Mouse (Mus musculus) lung, postnatal 4 days (tissue): Measurements from ENCODE around the gene Glg1.
"Not testable (repeated sequence)": the region's sequence is repeated elsewhere in the genome, so short reads cannot be mapped to it uniquely, and the experiment has no call there.

Experiments
- DNase-seq, 2 experiments: peaks; one replicate each; pipeline ENCODE4 v3.0.0; 2021

Gene Glg1

DNA sequence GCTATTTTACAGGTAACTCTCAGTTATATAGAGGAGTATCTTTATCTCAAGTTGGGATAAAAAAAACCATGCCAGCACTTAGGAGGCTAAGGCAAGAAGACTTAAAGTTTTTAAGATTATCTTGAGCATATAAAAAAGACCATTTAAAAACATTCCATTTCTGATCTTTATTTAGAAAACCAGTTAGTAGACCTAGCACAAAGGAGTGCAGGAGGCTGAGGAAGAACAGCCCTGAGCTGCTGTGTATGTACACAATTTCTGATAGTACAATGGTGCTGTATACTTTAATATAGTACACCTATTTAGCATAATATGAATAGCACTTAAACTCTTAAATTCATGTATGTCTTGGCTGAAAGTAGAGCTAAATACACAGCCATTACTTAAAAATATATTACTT is 10.9 kb downstream of the Glg1 start:
- DNase-seq, result no peak

DNA sequence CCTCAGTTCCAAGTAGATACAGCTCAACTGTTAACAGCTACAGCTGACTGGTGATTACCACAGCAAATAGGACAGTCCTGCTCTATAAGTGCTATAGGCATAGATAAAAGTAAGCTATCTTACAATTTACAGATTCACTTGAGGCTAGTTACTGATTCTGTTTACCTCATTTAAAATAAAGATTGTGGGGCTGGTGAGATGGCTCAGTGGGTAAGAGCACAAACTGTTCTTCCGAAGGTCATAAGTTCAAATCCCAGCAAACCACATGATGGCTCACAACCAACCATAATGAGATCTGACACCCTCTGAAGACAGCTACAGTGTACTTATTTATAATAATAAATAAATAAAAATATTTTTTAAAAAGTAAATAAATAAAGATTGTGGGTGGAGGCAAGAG is 12.2 kb downstream of the Glg1 start:
- not testable (repeated sequence) for DNase-seq

DNA sequence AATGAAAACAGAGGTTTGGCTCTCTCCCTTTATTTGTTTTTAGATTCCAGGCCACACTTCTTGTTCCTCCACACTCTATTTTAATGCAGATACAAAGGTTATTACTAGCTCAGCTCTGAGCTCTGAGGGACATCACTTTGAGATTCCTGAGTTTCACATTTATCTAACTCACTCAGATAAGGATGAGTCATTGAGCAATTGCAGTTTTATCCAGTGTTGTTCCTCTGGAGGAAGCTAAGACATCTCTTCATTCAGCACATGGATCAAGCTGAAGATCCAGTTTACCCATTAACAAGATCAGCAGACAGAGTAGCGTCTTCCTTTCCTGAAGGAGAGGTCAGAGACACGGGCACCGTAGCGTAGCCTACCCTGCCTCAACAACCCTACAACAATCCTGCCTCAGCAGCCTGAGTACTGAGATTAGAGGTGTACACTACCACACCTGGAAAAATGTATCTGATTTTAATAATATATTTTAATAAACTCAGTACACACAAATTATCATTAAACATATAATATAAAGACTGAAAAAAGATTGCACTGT is 12.7 kb downstream of the Glg1 start:
- DNase-seq, result no peak

DNA sequence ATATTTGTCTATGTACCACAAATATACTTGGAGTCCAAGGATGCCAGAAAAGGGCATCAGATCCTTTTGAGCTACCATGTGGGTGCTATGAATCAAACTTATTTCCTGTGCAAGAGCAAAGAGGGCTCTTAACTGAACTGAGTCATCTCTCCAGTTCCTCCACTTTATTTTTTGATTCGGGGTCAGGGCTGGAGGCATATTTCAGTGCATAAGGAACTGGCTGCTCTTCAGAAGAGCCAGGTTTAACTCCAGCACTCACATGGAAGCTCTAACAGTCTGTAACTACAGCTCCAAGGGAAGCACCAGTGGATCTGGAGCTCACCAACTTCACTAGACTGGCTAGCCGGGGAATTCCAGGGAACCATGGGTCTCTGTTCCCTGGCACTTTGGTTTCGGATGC is 21.7 kb downstream of the Glg1 start:
- no peak for DNase-seq

GRCm38 (mm10) chr8:111233730-111234129 is 25.3 kb downstream of the Glg1 start:
- no peak for DNase-seq

DNA sequence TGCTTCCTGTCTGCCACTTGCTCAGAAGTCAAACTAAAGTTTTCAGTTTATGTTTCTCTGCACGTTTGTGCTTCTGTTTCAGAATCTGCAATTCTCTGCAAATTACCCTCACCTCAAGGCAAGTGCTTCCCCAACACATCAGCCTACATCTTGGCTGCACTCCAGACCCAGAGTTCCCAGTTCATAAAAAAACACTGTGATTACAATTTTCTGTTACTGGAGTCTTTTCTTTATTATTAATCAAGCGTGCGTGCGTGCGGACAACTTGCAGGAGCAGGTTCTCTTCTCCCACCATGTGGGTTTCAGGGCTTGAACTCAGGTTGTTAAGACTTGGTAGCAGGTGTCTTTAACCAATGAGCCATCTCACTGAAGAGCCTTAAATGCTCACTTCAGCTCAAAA is 34.9 kb downstream of the Glg1 start:
- no peak for DNase-seq

DNA sequence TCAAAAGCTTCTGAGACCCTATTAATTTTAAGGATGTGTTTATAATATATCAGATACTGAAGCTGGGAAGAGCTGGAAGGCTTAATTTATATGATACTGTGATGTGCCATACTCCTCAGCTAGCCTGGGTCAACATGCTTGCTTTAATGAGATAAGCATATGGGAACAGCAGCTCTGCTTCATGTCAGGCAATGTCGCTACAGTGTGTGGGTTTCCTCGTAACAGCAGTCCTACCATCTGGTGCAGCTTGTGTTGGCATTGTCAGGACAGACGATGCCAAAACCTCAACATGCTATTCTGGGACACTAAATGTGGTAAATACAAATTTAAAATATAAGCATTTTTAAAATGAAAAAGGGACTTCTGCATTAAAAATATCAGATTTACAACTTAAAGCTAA is 40.9 kb downstream of the Glg1 start:
- no peak for DNase-seq

- no peak for DNase-seq
Measured at GRCm38 (mm10) chr8:111213406-111213805, 45.6 kb downstream of the Glg1 start.

DNA sequence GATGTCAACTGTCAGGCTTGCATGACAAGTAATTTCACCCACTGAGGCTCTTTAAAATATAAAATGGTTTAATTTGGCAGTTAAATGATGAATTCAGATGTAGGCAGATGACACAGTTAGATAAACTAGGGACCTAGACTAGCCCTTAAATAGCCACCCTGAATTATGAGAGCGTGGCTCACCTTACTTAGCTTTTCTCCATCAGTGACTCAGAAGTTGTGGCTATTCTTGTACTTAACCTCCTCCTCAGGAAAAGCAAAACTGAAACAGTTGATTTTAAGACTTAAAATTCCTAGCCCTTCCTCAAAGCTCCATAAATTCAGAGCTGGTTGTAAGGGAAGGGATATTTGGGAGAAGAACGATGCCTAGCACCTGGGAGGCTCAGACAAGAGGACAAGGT is 47.8 kb downstream of the Glg1 start:
- DNase-seq, result no peak

GRCm38 (mm10) chr8:111209874-111210273 is 49.1 kb downstream of the Glg1 start:
- no peak for DNase-seq

DNA sequence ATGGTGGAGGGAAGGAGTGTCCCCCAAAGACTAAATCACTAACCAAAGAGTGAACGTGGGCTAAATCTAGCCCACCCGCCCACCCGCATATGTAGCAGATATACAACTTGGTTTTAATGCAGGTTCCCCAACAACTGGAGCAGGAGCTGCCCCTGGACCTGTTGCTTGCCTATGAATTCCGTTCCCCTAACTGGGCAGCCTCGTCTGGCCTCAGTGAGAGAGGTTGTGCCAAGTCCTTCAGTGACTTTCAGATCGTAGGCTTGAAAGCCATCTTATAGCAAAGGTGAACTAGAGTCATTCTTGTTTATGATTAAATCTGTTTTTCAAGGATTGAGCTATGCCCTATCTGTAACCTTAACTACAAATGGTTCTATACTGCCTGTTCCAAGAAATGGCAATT is 52.7 kb downstream of the Glg1 start:
- DNase-seq, result no peak

- DNase-seq, result no peak
Measured at GRCm38 (mm10) chr8:111205033-111205432, 54.0 kb downstream of the Glg1 start.

GRCm38 (mm10) chr8:111203341-111203740 is 55.7 kb downstream of the Glg1 start:
- DNase-seq, result no peak

- DNase-seq, result no peak
Measured at GRCm38 (mm10) chr8:111197966-111198365, 61.0 kb downstream of the Glg1 start.

DNA sequence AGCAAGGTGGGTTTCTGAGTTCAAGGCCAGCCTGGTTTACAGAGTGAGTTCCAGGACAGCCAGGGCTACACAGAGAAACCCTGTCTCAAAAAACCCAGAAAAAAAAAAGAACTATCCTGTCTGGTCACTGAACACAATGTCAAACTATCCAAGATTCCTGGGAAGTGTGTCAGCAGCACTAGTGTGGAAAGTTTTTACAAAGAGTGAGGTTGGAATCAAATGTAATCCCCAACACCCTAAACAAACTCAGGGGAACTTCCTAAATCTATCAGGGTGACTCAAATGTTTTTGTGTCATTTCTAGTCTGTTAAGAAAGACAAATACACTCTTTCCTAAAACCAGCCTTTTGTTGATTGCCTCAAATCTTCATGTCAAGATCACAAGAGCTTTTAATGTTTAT is 62.8 kb downstream of the Glg1 start:
- no peak for DNase-seq

GRCm38 (mm10) chr8:111188594-111189211 is 70.3 kb downstream of the Glg1 start:
- DNase-seq, result no peak

DNA sequence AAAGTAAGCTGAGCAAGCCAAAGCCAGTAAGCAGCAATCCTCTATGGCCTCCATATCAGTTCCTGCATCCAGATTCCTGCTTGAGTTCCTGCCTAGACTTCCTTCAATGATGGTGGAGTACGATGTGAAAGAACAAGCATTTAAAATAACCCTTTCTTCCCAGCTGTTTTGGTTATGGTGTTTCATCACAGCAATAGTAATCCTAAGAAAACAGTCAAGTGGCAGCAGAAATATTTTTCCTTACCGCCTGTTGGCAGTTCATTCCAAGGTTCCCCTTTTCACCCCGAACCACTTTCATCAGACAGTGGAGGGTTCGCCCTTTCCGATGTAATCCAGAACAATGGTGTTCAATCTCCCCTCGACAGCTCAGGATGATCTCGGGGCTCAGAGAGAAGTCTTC is 71.5 kb downstream of the Glg1 start:
- DNase-seq, result no peak

- no peak for DNase-seq
Measured at GRCm38 (mm10) chr8:111185472-111185947, 73.5 kb downstream of the Glg1 start.

- no peak for DNase-seq
Measured at GRCm38 (mm10) chr8:111171661-111172060, 87.4 kb downstream of the Glg1 start.

- DNase-seq, result peak; percentile 53 to 57
Measured at GRCm38 (mm10) chr8:111157617-111158016, 101.4 kb downstream of the Glg1 start.

DNA sequence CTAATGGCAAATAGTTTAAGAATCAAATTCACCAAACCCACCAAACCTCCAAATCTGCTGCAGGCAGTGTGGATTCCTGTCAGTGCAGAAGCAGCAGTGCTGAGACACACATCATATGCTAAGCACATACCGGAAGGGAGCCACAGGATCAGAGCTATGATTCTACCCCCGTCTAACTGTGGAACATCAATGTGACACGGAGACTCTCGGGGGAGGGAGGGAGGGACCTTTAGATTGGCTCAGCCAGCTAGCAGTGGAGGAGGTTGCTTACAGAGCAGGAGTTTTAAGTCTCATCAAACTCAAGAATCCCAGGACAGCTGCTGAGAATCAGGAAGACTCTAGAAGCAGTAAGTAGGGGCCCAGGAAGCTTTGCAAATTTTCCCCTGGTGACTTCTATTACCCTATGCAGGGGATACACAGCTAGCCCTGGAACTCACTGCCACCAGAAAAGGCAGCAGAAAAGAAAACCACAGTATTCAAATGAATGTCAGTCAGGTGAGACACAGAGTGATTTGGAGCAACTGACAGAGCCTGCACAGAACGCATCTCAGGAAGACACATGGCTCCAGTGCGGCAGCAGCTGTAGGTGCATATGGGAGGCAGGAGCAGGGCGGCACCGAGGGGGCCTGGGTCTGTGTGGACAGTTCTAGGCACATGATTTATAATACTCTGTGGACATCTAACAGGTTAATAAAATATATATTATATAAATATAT is 103.1 kb downstream of the Glg1 start:
- DNase-seq, result no peak

DNA sequence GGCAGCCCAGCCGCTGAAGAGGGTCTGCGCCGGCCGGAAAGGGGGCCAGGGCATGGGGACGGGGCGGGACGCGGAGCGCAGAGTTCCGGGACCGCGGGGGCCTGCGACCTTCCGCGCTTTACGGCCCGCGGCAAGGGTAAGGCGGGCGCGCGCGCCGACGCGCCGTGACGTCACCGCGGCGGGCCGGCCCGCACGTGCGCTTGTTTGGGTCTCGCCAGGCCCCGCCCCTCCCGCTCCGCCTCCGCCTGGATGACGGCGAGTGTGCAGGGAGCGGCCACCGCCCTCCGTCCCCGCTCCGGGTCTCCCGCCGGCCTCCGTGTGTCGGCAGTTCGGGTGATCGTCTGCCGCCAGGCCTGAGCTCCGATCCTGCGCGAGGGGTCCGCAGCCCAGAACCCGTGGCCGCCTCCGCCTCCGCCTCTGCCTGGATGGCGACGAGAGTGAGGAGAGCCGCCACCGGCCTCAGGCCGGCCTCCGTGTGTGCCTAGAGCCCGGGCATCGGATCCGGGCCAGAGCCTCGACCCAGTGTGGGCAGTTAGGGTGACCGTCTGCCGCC is 113.5 kb downstream of the Glg1 start:
- DNase-seq, result peak; percentile 96 to 97

DNA sequence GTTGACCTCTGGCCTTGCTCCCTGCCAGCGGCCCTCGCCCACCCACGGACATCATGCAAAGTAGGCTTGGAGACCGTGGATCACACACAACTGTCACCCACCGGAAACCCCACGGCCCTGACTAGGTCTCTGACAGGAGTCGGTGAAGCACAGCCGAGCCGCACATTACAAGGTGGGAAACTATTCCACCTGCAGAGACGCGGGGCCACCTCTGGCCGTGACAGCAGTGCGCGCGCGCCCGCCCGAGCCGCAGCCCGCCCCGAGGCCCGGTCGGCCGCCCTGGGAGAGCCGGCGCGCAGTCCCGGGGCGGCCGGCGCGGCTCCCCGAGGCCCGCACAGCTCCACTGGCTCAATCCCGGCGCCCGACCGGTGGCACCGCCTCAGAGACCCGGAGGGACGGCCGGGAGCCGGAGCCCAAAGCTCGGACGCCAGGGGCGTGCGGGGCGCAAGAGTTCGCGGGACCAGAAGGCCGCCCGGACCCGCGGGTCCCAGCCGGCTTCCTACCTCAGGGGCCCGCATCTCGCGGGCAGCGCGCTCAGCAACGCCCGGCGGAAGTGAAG is 114.0 kb downstream of the Glg1 start:
- DNase-seq, result not testable (repeated sequence)

DNA sequence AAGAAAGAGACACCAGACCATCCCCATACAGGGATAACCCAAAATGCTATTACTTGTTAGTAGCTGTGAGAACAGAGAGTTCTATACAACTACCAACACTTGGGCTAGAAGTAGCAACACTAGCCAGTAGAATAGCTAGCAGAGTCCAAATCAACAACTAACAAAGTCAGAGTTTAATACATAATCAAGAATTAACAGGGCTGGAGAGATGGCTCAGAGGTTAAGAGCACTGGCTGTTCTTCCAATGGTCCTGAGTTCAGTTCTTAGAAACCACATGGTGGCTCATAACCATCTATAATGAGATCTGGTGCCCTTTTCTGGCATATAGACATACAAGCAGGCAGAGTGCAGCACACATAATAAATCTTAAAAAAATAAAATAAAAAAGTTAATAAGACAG is 116.5 kb downstream of the Glg1 start:
- DNase-seq, result no peak
